Mouse (Mus musculus): ENCODE data around the gene Cmtm5. TPM values are rescaled to one million over a fixed set of nuclear protein-coding genes. Genes with fewer than 3 reads are reported as not detected.

Gene Cmtm5
- polyA plus RNA-seq (2016; fragmentation: Nextera tagmentation; extraction: Ambion mirVana): 1.4 and 2.0 TPM in 2 replicates

- Histone ChIP-seq H3K27me3 (no peaks in the 10 kb centered on the region), H3K9ac (no peak within 1 kb of the TSS), H3K4me2 (no peak within 1 kb of the TSS), H3K9me3 (no peaks in the 10 kb centered on the region), H3K4me3 (replicated peaks) (no peak within 1 kb of the TSS), H3K4me1 (peaks cover 5% of the 10 kb centered on the region; the same call in 1 of the 2 replicates), H3K27ac (0 out of 2 replicates have a peak within 1 kb of the TSS, but pooled peaks have one; percentile 10), H3K36me3 (replicated peaks) (no peaks in the 10 kb centered on the region)
- ATAC-seq (ENCODE audit: low FRiP score): no peak
- WGBS: 46% methylated on average over 8 of the region's 8 CpGs
Observed at GRCm38 (mm10) chr14:54935904-54936830, at the start of gene Cmtm5. Cmtm5 (plus strand) TSS chr14:54936261.

GRCm38 (mm10) chr14:54892200-54892599, 43.9 kb upstream of the Cmtm5 start, which contains the start of gene Pabpn1:
Pabpn1 (plus strand) TSS chr14:54892500.
- Histone ChIP-seq H3K9me3 (no peaks in the 10 kb centered on the region), H3K36me3 (replicated peaks) (peaks cover 18% of the 10 kb centered on the region), H3K4me3 (replicated peaks) (peak within 1 kb of the TSS; percentile 99), H3K9ac (peak within 1 kb of the TSS; percentile 22; the same call in 1 of the 2 replicates), H3K27me3 (no peaks in the 10 kb centered on the region), H3K4me1 (peaks cover 15% of the 10 kb centered on the region), H3K27ac (peak within 1 kb of the TSS; percentile 79), H3K4me2 (peak within 1 kb of the TSS; percentile 48)
- WGBS: 94% methylated on average over 3 of the region's 3 CpGs
- ATAC-seq (ENCODE audit: low FRiP score): no peak

- peak overlapping the region; percentile 48 for H3K4me2 ChIP-seq
- peak; percentile 98 for ATAC-seq (ENCODE audit: low FRiP score)
Observed at GRCm38 (mm10) chr14:54893651-54894181, 42.3 kb upstream of the Cmtm5 start.

GRCm38 (mm10) chr14:54894296-54895151, 41.5 kb upstream of the Cmtm5 start:
- Histone ChIP-seq H3K4me1 (peaks cover 18% of the 10 kb centered on the region), H3K4me2 (peak overlapping the region; percentile 58), H3K27me3 (no peaks in the 10 kb centered on the region), H3K9me3 (no peaks in the 10 kb centered on the region), H3K9ac (peak overlapping the region; percentile 99), H3K36me3 (replicated peaks) (peaks cover 37% of the 10 kb centered on the region), H3K4me3 (replicated peaks) (peak overlapping the region; percentile 99), H3K27ac (peak overlapping the region; percentile 95)
- under 1% methylated on average over 54 of the region's 54 CpGs for WGBS
- peak; percentile 64 for ATAC-seq (ENCODE audit: low FRiP score)

More at GRCm38 (mm10) chr14:54893651-54894181, 42.3 kb upstream of the Cmtm5 start:
- H3K36me3 ChIP-seq (replicated peaks): peaks cover 31% of the 10 kb centered on the region
- H3K4me3 ChIP-seq (replicated peaks): peak overlapping the region; percentile 99
- H3K9ac ChIP-seq: peak overlapping the region; percentile 99
- H3K27ac ChIP-seq: peak overlapping the region; percentile 95
- H3K27me3 ChIP-seq: no peaks in the 10 kb centered on the region
- no peaks in the 10 kb centered on the region for H3K9me3 ChIP-seq
- WGBS: under 1% methylated on average over 38 of the region's 38 CpGs
- H3K4me1 ChIP-seq: peaks cover 18% of the 10 kb centered on the region

GRCm38 (mm10) chr14:54897445-54897844, 38.6 kb upstream of the Cmtm5 start:
- H3K4me1 ChIP-seq: peaks cover 18% of the 10 kb centered on the region
- no peaks in the 10 kb centered on the region for H3K9me3 ChIP-seq
- 74% methylated on average over 2 of the region's 2 CpGs for WGBS
- peak overlapping the region; percentile 8; the same call in 1 of the 2 replicates for H3K9ac ChIP-seq
- peaks cover 37% of the 10 kb centered on the region for H3K36me3 ChIP-seq (replicated peaks)
- ATAC-seq (ENCODE audit: low FRiP score): no peak
- no peak overlapping the region for H3K27ac ChIP-seq
- H3K27me3 ChIP-seq: no peaks in the 10 kb centered on the region
- no peak overlapping the region for H3K4me2 ChIP-seq
- no peak overlapping the region for H3K4me3 ChIP-seq (replicated peaks)

DNA sequence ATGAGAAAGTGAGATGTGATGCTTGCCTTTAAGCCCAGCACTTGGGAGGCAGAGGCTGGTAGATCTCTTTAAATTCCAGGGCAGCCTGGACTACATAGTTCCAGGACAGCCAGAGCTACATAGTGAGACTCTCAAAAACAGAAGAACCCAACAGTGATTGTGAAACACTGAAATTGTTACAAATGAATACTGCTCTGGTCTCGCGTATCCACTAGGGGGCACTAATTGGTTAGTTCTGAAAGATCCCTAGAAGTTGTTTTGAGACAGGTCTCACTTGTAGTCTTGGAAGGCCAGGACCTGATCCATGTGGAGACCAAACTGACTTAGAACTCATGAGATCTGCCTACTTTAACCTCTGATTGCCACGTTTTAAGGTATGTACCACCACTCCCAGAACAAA, 35.7 kb upstream of the Cmtm5 start:
- peaks cover 39% of the 10 kb centered on the region for H3K36me3 ChIP-seq (replicated peaks)
- H3K4me2 ChIP-seq: no peak overlapping the region
- H3K9me3 ChIP-seq: no peaks in the 10 kb centered on the region
- H3K4me3 ChIP-seq (replicated peaks): no peak overlapping the region
- peaks cover 15% of the 10 kb centered on the region for H3K4me1 ChIP-seq
- H3K27ac ChIP-seq: peak overlapping the region; percentile 6; the same call in 1 of the 2 replicates
- peak; percentile 50; the same call in 1 of the 2 replicates for ATAC-seq (ENCODE audit: low FRiP score)
- H3K27me3 ChIP-seq: no peaks in the 10 kb centered on the region
- no peak overlapping the region for H3K9ac ChIP-seq
- 0% methylated on average over 3 of the region's 3 CpGs for WGBS

DNA sequence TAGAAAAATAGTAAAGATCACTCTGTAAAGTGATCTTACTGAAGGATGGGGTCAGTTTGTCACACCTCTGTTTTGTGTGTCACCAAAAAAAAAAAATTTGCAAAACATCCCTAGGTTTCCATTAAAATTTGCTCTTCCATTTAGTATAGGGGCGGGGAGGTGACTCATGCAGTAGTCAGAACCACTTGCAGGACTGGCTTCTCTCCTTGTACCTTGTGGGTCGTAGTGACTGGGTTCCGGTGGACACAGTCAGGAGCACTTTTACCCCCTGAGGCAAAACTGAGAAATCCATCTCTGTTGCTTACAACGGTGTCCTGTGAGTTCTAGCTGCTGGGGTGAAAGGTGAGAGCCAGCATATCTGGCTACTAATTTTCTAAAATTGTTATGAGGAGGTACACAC, 32.4 kb upstream of the Cmtm5 start:
- peaks cover 40% of the 10 kb centered on the region for H3K36me3 ChIP-seq (replicated peaks)

DNA sequence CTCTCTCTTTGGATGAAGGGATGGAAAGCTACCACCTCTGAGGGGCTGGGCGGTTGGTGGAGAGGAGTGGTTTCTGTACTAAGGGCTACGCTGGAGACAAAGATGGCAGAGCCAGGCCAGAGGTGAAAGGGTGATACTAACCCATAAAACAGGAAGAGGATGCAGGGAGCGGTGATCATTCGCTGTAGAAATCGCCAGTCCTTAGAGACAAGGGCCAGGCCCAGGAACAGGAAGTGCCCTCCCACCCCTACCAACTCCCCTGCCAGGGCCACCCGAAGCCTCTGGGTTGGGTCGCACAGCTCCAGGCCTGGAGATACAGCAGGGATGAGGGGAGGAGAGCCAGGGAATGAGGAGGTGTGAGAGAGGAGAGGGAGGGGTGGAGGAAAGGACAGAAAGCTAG, 27.4 kb upstream of the Cmtm5 start:
- ATAC-seq (ENCODE audit: low FRiP score): no peak
- Histone ChIP-seq H3K4me3 (replicated peaks) (no peak overlapping the region), H3K36me3 (replicated peaks) (peaks cover 48% of the 10 kb centered on the region), H3K27me3 (no peaks in the 10 kb centered on the region), H3K9ac (no peak overlapping the region), H3K27ac (no peak overlapping the region), H3K4me1 (peaks cover 22% of the 10 kb centered on the region), H3K9me3 (no peaks in the 10 kb centered on the region), H3K4me2 (no peak overlapping the region)
- 92% methylated on average over 7 of the region's 7 CpGs for WGBS

More for the DNA sequence above, 32.4 kb upstream of the Cmtm5 start:
- Histone ChIP-seq H3K4me1 (no peaks in the 10 kb centered on the region), H3K9me3 (no peaks in the 10 kb centered on the region), H3K9ac (no peak overlapping the region), H3K4me2 (no peak overlapping the region), H3K4me3 (replicated peaks) (no peak overlapping the region), H3K27me3 (no peaks in the 10 kb centered on the region), H3K27ac (no peak overlapping the region)
- ATAC-seq (ENCODE audit: low FRiP score): no peak
- 98% methylated on average over 4 of the region's 4 CpGs for WGBS

DNA sequence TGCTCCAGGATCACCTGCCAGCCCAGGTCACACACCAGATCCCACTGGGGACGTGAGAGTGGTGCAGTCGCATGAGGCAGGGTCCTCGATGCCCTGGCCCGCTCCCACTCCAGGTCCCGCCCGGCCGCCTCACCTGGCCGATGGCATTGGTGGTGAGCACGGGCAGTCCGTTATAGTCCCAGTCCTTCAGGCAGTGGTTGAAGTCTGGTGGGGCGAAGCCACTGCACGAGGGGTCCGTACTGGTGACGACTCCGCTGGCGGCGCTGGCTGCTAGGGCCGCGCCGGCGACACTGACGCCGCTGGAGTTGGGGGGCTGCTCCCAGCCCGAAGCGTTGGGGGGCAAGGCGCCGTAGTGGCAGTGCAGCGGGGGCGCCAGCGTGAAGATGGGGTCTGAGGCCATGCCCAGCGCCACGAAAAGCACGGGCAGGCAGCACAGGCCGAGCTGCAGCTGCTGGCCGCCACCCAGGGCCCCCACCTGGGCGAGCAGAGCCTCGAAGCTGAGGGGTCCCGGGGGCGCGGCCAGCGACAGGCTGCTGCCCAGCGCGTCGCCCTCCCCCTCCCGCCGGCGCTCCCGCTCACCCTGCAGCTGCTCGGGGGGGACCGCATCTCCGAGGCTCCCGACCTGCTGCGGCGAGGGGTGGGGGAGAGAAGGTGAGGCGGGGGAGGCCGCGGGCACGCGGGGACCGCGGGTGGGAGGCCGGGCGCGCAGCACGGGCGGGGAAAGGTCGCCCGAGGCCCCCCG, 23.8 kb upstream of the Cmtm5 start:
- H3K27ac ChIP-seq: peak overlapping the region; percentile 89
- H3K36me3 ChIP-seq (replicated peaks): peaks cover 46% of the 10 kb centered on the region
- no peaks in the 10 kb centered on the region for H3K9me3 ChIP-seq
- H3K4me3 ChIP-seq (replicated peaks): peak overlapping the region; percentile 97
- peak overlapping the region; percentile 98 for H3K9ac ChIP-seq
- H3K4me2 ChIP-seq: peak overlapping the region; percentile 98
- H3K27me3 ChIP-seq: no peaks in the 10 kb centered on the region
- WGBS: 2% methylated on average over 55 of the region's 69 CpGs
- peaks cover 24% of the 10 kb centered on the region for H3K4me1 ChIP-seq
- ATAC-seq (ENCODE audit: low FRiP score): peak; percentile 69

- Histone ChIP-seq H3K4me1 (peaks cover 24% of the 10 kb centered on the region), H3K27me3 (no peaks in the 10 kb centered on the region), H3K4me3 (replicated peaks) (peak within 1 kb of the TSS; percentile 97), H3K4me2 (peak within 1 kb of the TSS; percentile 98), H3K9ac (peak within 1 kb of the TSS; percentile 98), H3K36me3 (replicated peaks) (peaks cover 46% of the 10 kb centered on the region), H3K27ac (peak within 1 kb of the TSS; percentile 89), H3K9me3 (no peaks in the 10 kb centered on the region)
- WGBS: 0% methylated on average over 28 of the region's 28 CpGs
- peak; percentile 95 for ATAC-seq (ENCODE audit: low FRiP score)
Observed at GRCm38 (mm10) chr14:54912886-54913285, 23.2 kb upstream of the Cmtm5 start, which contains the start of gene Slc22a17. Slc22a17 (minus strand) TSS chr14:54913132.

DNA sequence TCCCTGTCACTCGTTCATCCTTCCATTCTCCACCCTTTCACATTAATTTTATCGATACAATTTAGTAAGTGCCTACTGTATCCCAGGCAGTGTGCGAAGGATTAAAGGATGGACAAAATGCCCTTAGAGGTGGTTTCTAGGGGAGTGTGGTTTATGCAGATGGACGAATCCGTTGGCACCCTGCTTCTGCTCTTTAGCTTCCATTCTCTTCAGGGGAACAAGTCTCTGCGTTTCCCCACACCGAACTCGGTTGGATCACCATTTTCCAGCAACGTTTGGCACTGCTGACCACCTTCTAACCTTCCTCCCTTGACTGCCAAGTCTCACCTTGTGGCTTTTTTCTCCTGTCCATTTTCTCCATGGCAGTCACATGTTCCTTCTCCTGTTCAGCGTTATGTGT, 22.7 kb upstream of the Cmtm5 start:
- Histone ChIP-seq H3K4me3 (replicated peaks) (peak overlapping the region; percentile 97), H3K36me3 (replicated peaks) (peaks cover 44% of the 10 kb centered on the region), H3K9ac (peak overlapping the region; percentile 98), H3K9me3 (no peaks in the 10 kb centered on the region), H3K27ac (peak overlapping the region; percentile 89; the same call in 1 of the 2 replicates), H3K27me3 (no peaks in the 10 kb centered on the region), H3K4me1 (peaks cover 24% of the 10 kb centered on the region), H3K4me2 (peak overlapping the region; percentile 98)
- 19% methylated on average over 10 of the region's 10 CpGs for WGBS
- ATAC-seq (ENCODE audit: low FRiP score): peak; percentile 43
